Mouse (Mus musculus): ENCODE data around the gene 1110008P14Rik. TPM values are rescaled to one million over a fixed set of nuclear protein-coding genes. Genes with fewer than 3 reads are reported as not detected.
A peak's percentile ranks its signal among the peaks of the same experiment; 100 is the strongest.

Gene 1110008P14Rik
- polyA plus RNA-seq, 1 experiment: 104 TPM

GRCm38 (mm10) chr2:32387706-32388490 lies 6.2 kb upstream of the 1110008P14Rik start, which contains the start of gene Lcn2:
Gene Lcn2 (minus strand): TSS chr2:32388252.
- H3K36me3 ChIP-seq (ENCODE audit: control insufficient read depth, insufficient read depth): no peaks in the 10 kb centered on the region
- no peaks in the 10 kb centered on the region for H3K79me2 ChIP-seq (ENCODE audit: control insufficient read depth, insufficient read depth)
- TF ChIP-seq USF1 (IDR thresholded peaks at IDR 0.05; ENCODE audit: low read depth) (no peak), CEBPB (IDR thresholded peaks at IDR 0.05; ENCODE audit: low read depth) (no peak), MYOG (IDR thresholded peaks at IDR 0.05; ENCODE audit: control insufficient read depth, extremely low read depth, insufficient read length) (no peak), FOSL1 (IDR thresholded peaks at IDR 0.05; ENCODE audit: insufficient read depth, low read length, poor library complexity, severe bottlenecking) (no peak), MYOD1 (IDR thresholded peaks at IDR 0.05; ENCODE audit: control insufficient read depth, insufficient read length, low read depth) (no peak), CTCF (IDR thresholded peaks at IDR 0.05; ENCODE audit: control insufficient read depth, insufficient read depth, insufficient read length) (no peak), MAX (IDR thresholded peaks at IDR 0.05) (no peak)
- no peak within 1 kb of the TSS for H3ac ChIP-seq (ENCODE audit: control insufficient read depth, insufficient read length, low read depth)
- H3K4me3 ChIP-seq (ENCODE audit: insufficient read depth, poor library complexity, severe bottlenecking): no peak within 1 kb of the TSS
- H3K79me3 ChIP-seq (ENCODE audit: low read depth): no peaks in the 10 kb centered on the region
- peaks cover 26% of the 10 kb centered on the region for H3K27me3 ChIP-seq (ENCODE audit: control insufficient read depth, insufficient read depth, insufficient read length)

GRCm38 (mm10) chr2:32382689-32383088 lies 951 bp upstream of the 1110008P14Rik start:
- TF ChIP-seq FOSL1 (IDR thresholded peaks at IDR 0.05; ENCODE audit: insufficient read depth, low read length, poor library complexity, severe bottlenecking): no peak
- no peak for TF ChIP-seq MAX (IDR thresholded peaks at IDR 0.05)
- TF ChIP-seq USF1 (IDR thresholded peaks at IDR 0.05; ENCODE audit: low read depth): no peak
- TF ChIP-seq CTCF (IDR thresholded peaks at IDR 0.05; ENCODE audit: control insufficient read depth, insufficient read depth, insufficient read length): no peak
- no peak for TF ChIP-seq MYOG (IDR thresholded peaks at IDR 0.05; ENCODE audit: control insufficient read depth, extremely low read depth, insufficient read length)
- TF ChIP-seq CEBPB (IDR thresholded peaks at IDR 0.05; ENCODE audit: low read depth): no peak
- no peak for TF ChIP-seq MYOD1 (IDR thresholded peaks at IDR 0.05; ENCODE audit: control insufficient read depth, insufficient read length, low read depth)
- Histone ChIP-seq H3ac (ENCODE audit: control insufficient read depth, insufficient read length, low read depth) (no peak overlapping the region), H3K79me3 (ENCODE audit: low read depth) (no peaks in the 10 kb centered on the region), H3K4me3 (ENCODE audit: insufficient read depth, poor library complexity, severe bottlenecking) (no peak overlapping the region), H3K27me3 (ENCODE audit: control insufficient read depth, insufficient read depth, insufficient read length) (peaks cover 13% of the 10 kb centered on the region), H3K79me2 (ENCODE audit: control insufficient read depth, insufficient read depth) (peaks cover 14% of the 10 kb centered on the region), H3K36me3 (ENCODE audit: control insufficient read depth, insufficient read depth) (peaks cover 12% of the 10 kb centered on the region)

- H3K27me3 ChIP-seq (ENCODE audit: control insufficient read depth, insufficient read depth, insufficient read length): peaks cover 5% of the 10 kb centered on the region
Observed at GRCm38 (mm10) chr2:32381141-32381774, 480 bp downstream of the 1110008P14Rik start.

DNA sequence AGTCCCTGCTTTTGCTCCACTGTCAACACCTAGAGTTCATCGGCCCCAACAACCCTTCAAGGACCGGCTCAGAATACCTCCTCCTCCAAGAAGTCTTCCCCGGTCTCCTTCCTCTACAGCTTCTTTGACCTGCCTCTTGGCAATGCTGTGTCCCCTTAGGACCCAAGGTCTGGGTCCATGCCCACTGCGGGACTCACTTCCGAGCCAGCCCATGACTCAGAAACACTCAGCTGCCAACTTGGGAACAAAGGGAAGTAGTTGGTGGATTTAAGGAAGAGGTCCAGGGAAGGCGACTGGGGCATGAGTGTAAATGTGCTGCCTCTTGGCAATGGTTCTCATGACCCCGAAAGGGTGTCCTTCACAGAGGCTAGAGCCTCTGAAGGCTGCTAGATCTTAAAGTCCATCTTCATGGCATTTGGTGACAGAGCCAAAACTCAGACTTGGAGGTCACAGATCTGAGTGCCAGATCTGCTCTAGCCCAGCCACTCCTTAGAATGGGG lies 1.7 kb downstream of the 1110008P14Rik start:
- H3K4me3 ChIP-seq (ENCODE audit: insufficient read depth, poor library complexity, severe bottlenecking): no peak overlapping the region
- no peak overlapping the region for H3ac ChIP-seq (ENCODE audit: control insufficient read depth, insufficient read length, low read depth)
- TF ChIP-seq MYOD1 (IDR thresholded peaks at IDR 0.05; ENCODE audit: control insufficient read depth, insufficient read length, low read depth) (no peak), MAX (IDR thresholded peaks at IDR 0.05) (no peak), FOSL1 (IDR thresholded peaks at IDR 0.05; ENCODE audit: insufficient read depth, low read length, poor library complexity, severe bottlenecking) (no peak), CTCF (IDR thresholded peaks at IDR 0.05; ENCODE audit: control insufficient read depth, insufficient read depth, insufficient read length) (no peak), MYOG (IDR thresholded peaks at IDR 0.05; ENCODE audit: control insufficient read depth, extremely low read depth, insufficient read length) (no peak), CEBPB (IDR thresholded peaks at IDR 0.05; ENCODE audit: low read depth) (no peak), USF1 (IDR thresholded peaks at IDR 0.05; ENCODE audit: low read depth) (no peak)
- peaks cover 14% of the 10 kb centered on the region for H3K79me2 ChIP-seq (ENCODE audit: control insufficient read depth, insufficient read depth)
- H3K79me3 ChIP-seq (ENCODE audit: low read depth): no peaks in the 10 kb centered on the region
- H3K36me3 ChIP-seq (ENCODE audit: control insufficient read depth, insufficient read depth): peaks cover 36% of the 10 kb centered on the region
- peaks cover 3% of the 10 kb centered on the region for H3K27me3 ChIP-seq (ENCODE audit: control insufficient read depth, insufficient read depth, insufficient read length)

More at GRCm38 (mm10) chr2:32381141-32381774, 480 bp downstream of the 1110008P14Rik start:
- TF ChIP-seq MYOD1 (IDR thresholded peaks at IDR 0.05; ENCODE audit: control insufficient read depth, insufficient read length, low read depth) (no peak), CEBPB (IDR thresholded peaks at IDR 0.05; ENCODE audit: low read depth) (no peak), MAX (IDR thresholded peaks at IDR 0.05) (no peak), CTCF (IDR thresholded peaks at IDR 0.05; ENCODE audit: control insufficient read depth, insufficient read depth, insufficient read length) (no peak), USF1 (IDR thresholded peaks at IDR 0.05; ENCODE audit: low read depth) (no peak), MYOG (IDR thresholded peaks at IDR 0.05; ENCODE audit: control insufficient read depth, extremely low read depth, insufficient read length) (no peak), FOSL1 (IDR thresholded peaks at IDR 0.05; ENCODE audit: insufficient read depth, low read length, poor library complexity, severe bottlenecking) (no peak)
- Histone ChIP-seq H3K79me2 (ENCODE audit: control insufficient read depth, insufficient read depth) (peaks cover 14% of the 10 kb centered on the region), H3K36me3 (ENCODE audit: control insufficient read depth, insufficient read depth) (peaks cover 26% of the 10 kb centered on the region), H3K4me3 (ENCODE audit: insufficient read depth, poor library complexity, severe bottlenecking) (peak overlapping the region; percentile 61), H3ac (ENCODE audit: control insufficient read depth, insufficient read length, low read depth) (peak overlapping the region; percentile 73), H3K79me3 (ENCODE audit: low read depth) (no peaks in the 10 kb centered on the region)

DNA sequence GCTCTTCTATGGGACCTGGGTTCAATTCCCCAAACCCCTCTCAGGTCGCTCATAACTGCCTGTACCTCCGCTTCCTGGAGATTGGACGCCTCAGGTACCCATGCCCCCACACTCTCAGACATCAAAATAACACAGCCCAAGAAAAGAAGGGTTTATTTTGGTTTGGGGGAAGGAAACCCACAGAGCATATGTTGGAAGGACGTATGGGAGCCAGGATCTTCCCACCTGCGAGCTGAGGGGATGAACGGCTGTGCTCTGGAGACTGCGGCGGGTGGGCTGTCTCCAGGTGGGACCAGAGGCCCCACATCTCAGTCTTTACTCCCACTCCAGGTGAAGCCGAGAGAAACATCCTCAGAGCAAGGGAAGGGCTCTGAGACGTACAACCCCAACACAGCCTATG lies 4.8 kb downstream of the 1110008P14Rik start:
- Histone ChIP-seq H3K79me3 (ENCODE audit: low read depth) (no peaks in the 10 kb centered on the region), H3K79me2 (ENCODE audit: control insufficient read depth, insufficient read depth) (peaks cover 14% of the 10 kb centered on the region), H3K27me3 (ENCODE audit: control insufficient read depth, insufficient read depth, insufficient read length) (no peaks in the 10 kb centered on the region), H3K36me3 (ENCODE audit: control insufficient read depth, insufficient read depth) (peaks cover 63% of the 10 kb centered on the region), H3K4me3 (ENCODE audit: insufficient read depth, poor library complexity, severe bottlenecking) (no peak overlapping the region), H3ac (ENCODE audit: control insufficient read depth, insufficient read length, low read depth) (no peak overlapping the region)
- TF ChIP-seq FOSL1 (IDR thresholded peaks at IDR 0.05; ENCODE audit: insufficient read depth, low read length, poor library complexity, severe bottlenecking): no peak
- TF ChIP-seq USF1 (IDR thresholded peaks at IDR 0.05; ENCODE audit: low read depth): no peak
- TF ChIP-seq CTCF (IDR thresholded peaks at IDR 0.05; ENCODE audit: control insufficient read depth, insufficient read depth, insufficient read length): no peak
- TF ChIP-seq MYOD1 (IDR thresholded peaks at IDR 0.05; ENCODE audit: control insufficient read depth, insufficient read length, low read depth): no peak
- TF ChIP-seq CEBPB (IDR thresholded peaks at IDR 0.05; ENCODE audit: low read depth): no peak
